Mouse (Mus musculus): ENCODE measurements at regions not wholly inside any gene's neighbourhood (a gene's known extent, or its start where the extent isn't known, plus 50 kb on each side); places are given as distances from the start of the nearest gene placed in this dataset.

GRCm38 (mm10) chr15:93848830-93849229 lies 253.1 kb upstream of the Prickle1 start:
- TF ChIP-seq POLR2A (IDR thresholded peaks at IDR 0.05; ENCODE audit: borderline replicate concordance, extremely low read depth, low read depth, low read length), result no peak
- TF ChIP-seq CTCF (IDR thresholded peaks at IDR 0.05; ENCODE audit: insufficient read depth, low read length), result no peak

Data from lung, adult 2 months (tissue).